Mouse (Mus musculus): Measurements from ENCODE around the gene Agpat4.

DNA sequence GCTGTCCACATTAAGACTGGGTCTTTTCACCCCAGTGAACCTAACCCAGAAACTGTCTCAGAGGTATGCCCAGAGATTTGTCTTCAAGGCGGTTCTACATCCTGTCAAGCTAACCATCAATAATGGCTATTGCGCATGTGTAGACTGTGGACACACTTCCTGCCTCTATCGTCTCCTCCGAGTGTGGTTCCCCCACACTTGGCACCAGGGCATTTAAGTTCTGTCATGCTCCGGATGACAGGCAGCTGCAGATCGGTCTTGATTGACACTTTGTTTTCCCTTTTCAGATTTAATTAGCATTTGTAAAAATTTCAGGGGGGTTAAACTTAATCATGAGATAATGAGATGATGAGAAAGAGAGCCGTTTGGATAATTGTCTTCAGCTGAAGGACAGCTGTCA lies 56.4 kb downstream of the Agpat4 start:
- no peak for TF ChIP-seq CTCF (IDR thresholded peaks at IDR 0.05; ENCODE audit: borderline replicate concordance, control insufficient read depth, extremely low read depth, insufficient read depth, low read length, poor library complexity)
- TF ChIP-seq POLR2A (IDR thresholded peaks at IDR 0.05; ENCODE audit: control insufficient read depth, extremely low read depth, insufficient read depth, low read length, poor library complexity), result no peak
